Mouse (Mus musculus) brain, embryonic 14.5 days (tissue): ENCODE data around the gene Rapgef1.
A peak's percentile ranks its signal among the peaks of the same experiment; 100 is the strongest.

Experiments
- CTCF ChIP-seq: fragments of 200-500 bp; IDR thresholded peaks from 2 replicates; pipeline ENCODE4 v1.5.1; 2012; ENCODE audit warnings: inconsistent platforms, mild to moderate bottlenecking, moderate library complexity, borderline replicate concordance; ENCODE audit not compliant: insufficient read depth, insufficient read length; ENCODE audit errors: extremely low read depth
- POLR2A ChIP-seq: fragments of 200-500 bp; IDR thresholded peaks from 2 replicates; pipeline ENCODE4 v1.6.1; 2012; ENCODE audit warnings: mild to moderate bottlenecking, inconsistent platforms, borderline replicate concordance; ENCODE audit not compliant: poor library complexity, insufficient read depth, insufficient read length, severe bottlenecking; ENCODE audit errors: extremely low read depth

GRCm38 (mm10) chr2:29770162-29770561 is 150.6 kb downstream of the Rapgef1 start:
- TF ChIP-seq CTCF (peak; percentile 21; the same call in 1 of the 2 replicates), POLR2A (no peak)
